Mouse (Mus musculus): Measurements from ENCODE around the gene Capn15. TPM values are rescaled to one million over a fixed set of nuclear protein-coding genes. Genes with fewer than 3 reads are reported as not detected.

Gene Capn15
- total RNA-seq, 1 experiment from 2014 or later: 2.3 TPM

DNA sequence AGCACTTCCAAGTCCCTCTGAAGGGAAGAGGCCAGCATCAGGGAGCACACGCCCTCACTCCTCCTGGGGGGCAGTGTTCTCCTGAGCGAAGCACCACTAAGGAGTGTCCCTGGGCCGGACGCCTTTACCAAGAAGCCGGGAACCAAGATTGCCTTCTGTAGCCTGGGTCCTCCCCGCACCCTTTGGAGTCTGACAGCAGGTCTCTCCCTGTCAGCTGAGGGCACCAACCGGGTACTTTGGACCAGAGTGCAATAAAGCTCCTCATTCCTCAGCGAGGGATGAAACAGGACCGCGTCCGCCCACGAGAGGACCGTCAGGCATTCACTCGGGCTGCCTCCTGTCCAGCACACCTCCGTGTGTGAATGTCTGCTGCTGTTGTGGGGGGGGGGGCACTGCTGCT is 19.1 kb upstream of the Capn15 start:
- no peak for ATAC-seq (replicated peaks; ENCODE audit: insufficient number of reproducible peaks, low FRiP score, low TSS enrichment, poor library complexity, severe bottlenecking)

DNA sequence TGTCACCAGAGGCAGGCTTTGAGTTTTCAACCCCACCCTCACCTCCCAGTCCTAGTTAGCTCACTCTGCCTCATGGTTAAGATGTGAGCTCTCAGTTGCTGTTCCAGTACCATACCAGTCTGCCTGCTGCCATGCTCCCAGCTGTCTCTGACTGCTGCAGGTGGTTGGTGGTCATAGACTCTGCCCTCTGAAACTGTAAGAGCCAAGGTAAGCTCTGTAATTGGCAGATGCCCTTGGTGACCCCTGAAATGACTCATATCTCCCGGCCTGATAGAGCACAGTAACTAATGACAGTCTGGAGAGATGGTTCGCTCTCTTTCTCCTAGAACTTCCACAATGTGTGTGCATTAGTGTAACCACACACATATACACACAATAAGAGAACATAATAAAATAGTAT is 18.3 kb upstream of the Capn15 start:
- no peak for ATAC-seq (replicated peaks; ENCODE audit: insufficient number of reproducible peaks, low FRiP score, low TSS enrichment, poor library complexity, severe bottlenecking)

DNA sequence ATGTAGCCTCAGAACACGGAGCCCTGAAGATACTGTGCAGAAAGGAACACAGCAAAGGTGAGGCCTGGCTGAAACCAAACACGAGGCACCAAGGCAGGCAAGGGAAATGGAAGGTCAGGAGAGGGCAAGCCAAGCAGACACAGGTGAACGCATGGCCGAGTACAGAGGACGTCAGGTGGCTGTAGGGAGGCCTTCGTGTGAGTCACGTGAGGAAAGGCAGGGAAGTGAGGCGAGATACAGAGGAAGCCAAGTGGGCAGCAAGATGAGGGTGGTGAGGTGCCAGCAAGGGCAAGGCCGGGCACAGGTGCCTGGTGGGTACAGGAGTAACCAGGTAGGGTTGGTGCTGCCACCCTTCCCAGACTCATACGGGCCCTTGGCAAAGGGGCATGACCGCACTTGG is 12.8 kb upstream of the Capn15 start:
- no peak for ATAC-seq (replicated peaks; ENCODE audit: insufficient number of reproducible peaks, low FRiP score, low TSS enrichment, poor library complexity, severe bottlenecking)

DNA sequence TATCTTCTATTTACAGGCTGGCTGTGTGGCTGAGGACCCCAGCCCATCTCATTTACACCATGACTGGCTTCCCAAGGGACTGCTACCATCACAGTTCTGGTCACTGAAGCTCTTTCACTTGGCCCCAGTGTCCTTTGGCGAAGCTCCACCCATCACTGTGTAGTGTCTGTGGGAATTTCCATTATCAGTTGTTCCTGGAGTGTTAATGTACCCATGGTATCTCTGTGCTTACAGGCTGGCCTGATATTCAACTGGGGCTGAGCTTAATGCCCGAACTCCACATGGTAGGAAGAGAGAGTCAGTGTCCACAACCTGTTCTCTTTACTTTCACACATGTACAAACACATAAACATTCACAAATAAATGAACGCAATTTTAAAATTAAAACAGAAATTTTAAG is 7.9 kb upstream of the Capn15 start:
- no peak for ATAC-seq (replicated peaks; ENCODE audit: insufficient number of reproducible peaks, low FRiP score, low TSS enrichment, poor library complexity, severe bottlenecking)

DNA sequence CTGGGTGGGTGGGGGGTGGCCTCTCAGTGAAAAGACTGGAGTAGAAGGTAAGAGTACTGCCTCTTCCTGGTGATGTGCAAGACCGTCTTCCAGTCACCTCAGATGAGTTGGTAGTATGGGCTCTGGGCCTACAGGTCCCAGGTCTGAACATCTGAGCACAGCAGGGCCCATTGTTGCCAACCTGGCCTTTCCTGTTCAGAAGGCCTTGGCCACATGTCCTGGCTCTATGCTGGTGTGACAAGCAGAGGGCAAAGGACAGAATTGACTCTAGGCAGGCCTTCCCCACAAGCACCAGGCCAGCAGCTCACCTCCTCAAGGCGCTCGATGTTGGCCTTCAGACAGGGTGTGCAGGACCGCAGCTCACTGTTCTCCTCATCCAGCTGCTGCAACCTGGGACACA is 6.7 kb upstream of the Capn15 start:
- ATAC-seq (replicated peaks; ENCODE audit: insufficient number of reproducible peaks, low FRiP score, low TSS enrichment, poor library complexity, severe bottlenecking): no peak

DNA sequence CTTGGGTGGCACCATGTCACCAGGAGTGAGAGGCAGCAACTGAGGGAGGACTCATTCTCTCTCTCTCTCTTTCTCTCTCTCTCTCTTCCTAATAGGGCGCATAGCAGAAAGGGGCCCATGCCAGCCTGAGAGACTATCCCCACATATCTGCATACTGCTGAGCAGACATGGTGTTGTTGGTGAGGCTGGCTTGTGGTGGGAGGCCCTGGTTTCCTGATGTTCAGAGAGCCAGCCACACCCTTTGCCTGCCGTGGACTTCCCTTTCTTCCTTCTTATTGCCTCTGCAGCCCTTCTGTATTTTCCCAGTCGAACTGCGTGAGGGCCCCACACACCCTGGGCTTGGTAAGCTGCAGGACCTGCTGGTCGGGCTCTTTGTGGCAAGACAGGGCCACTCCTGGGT is 4.7 kb upstream of the Capn15 start:
- ATAC-seq (replicated peaks; ENCODE audit: insufficient number of reproducible peaks, low FRiP score, low TSS enrichment, poor library complexity, severe bottlenecking): peak; percentile 48

DNA sequence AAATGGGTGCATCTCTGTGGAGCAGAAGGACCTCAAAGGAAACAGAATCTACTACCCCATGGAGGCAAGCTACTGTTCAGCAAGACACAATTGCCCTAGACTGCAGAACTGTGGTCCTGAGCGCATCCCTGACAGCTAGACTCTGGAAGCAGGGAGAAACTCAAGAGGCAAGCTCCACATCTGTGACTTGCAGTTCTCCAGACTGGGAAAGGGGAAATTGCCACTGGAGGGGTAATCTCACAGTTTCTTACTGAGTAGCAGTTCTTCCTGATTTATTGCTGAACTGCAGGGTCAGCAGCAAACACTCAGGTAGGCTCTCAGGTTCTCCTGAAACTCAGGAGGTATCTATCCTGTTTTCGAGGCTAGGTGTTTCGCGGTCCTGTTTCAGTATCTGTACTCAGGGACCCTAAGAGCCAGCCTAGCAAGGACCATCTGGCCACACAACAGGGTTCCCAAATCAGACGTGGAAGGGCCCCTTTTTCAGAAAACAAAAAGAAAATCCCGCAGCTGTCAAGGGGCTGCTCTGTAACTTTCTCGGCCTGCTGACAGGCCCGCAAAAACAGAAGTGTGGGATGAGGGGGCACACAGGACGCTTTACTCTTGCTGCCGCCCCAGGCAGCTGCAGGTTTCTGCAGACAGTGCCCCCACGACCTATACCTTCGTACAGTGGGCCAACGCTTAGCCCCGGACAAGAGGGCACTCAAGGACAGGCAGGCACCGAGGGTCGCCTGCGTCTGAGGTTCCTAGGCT is 865 bp downstream of the Capn15 start:
- ATAC-seq (replicated peaks; ENCODE audit: insufficient number of reproducible peaks, low FRiP score, low TSS enrichment, poor library complexity, severe bottlenecking): no peak

DNA sequence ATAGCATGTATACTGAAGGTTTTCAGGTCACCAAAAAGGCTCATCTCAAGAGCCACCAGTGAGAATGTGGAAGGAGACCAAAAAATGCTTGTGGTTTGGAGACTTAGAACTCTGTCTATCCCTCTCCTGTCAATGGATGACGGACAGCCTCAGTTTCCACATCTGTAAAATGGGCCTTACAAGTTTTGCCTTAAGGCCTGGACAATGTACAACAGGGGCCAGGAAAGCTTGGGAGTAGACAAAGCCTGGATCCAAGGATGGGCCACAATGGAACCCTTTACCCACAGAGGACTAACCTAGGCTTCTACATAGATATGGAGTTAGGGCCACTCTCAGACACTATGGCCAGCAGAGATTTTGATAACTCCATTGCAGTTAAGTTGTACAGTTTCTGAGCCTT is 1.5 kb downstream of the Capn15 start:
- ATAC-seq (replicated peaks; ENCODE audit: insufficient number of reproducible peaks, low FRiP score, low TSS enrichment, poor library complexity, severe bottlenecking): no peak

DNA sequence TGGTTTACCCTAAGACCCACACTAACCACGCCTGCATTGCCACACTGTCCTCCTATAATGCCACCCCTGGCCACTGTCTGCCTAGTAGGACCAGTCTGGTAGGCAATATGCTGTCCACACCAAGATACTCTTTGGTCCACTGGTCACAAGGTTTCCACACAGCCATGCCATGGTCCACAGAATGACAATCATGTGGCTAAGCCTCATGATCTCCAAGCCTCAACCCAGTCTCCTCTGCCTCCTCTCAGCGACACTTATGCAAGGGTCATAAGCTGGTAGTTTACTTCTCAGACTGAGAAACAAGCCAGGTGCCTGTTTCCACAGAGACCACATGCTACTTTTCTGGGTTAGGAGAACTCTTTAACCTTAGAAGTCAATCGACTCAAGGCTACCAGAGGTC is 2.7 kb downstream of the Capn15 start:
- no peak for ATAC-seq (replicated peaks; ENCODE audit: insufficient number of reproducible peaks, low FRiP score, low TSS enrichment, poor library complexity, severe bottlenecking)

DNA sequence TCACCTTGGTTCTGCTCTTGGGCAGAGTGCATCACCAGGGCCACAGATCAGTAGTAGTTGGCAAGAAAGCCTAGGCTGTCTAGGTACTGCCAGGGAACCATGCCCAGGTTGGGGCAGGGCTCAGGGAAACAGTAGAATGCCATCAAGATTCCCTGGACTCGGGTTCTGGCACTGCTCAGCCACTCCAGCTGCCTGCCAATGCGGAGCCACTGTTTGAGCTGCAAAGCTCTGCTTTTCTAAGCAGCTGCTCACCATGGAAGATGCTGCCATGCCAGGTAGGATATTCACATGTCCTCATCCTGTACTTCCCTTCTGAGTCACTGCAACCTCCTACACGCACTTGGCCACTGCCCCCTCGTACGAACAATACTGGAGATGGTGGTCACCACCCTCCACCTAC is 4.7 kb downstream of the Capn15 start:
- ATAC-seq (replicated peaks; ENCODE audit: insufficient number of reproducible peaks, low FRiP score, low TSS enrichment, poor library complexity, severe bottlenecking): no peak

DNA sequence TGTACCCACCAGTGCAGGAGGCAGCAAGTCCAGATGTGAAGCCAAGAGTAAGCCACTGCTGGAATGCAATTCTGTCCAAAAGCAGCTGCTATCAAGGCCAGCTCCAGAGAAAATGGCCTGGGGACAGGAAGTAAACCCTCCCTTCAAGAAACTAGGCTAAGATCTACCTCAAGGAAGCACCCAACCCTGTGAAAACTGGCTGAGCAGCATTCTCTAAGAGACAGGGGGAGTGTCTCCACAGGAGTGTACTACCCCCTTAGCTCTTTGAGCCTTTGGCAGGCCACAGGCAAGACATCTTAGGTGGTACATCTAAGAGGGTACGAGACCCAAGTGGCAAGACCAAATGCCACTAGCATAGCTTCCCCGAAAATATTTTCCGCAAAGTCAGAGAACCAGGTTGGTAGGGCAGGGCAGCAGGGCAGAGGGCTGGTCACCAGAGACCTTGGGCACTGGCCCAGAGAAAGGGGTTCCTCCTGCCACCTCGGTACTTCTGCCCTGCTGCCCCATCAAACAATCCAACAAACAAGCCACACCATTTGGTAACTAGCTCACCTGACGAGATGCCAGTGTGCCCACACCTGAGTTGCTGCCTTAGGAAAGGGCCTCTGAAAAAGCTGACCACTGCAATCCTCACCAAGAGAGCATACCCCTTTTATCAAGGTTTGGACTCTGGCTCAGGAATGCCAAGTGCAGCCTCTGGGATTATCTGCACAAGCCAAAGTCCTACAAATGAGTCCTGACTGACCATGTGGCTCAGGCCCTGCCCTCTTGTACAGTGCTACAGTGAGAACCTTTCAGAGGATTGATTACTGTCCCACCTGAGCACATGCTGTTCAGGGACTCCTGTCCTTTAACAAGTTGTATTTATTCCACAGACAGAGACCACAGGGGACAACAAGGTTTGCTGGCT is 5.5 kb downstream of the Capn15 start:
- no peak for ATAC-seq (replicated peaks; ENCODE audit: insufficient number of reproducible peaks, low FRiP score, low TSS enrichment, poor library complexity, severe bottlenecking)

DNA sequence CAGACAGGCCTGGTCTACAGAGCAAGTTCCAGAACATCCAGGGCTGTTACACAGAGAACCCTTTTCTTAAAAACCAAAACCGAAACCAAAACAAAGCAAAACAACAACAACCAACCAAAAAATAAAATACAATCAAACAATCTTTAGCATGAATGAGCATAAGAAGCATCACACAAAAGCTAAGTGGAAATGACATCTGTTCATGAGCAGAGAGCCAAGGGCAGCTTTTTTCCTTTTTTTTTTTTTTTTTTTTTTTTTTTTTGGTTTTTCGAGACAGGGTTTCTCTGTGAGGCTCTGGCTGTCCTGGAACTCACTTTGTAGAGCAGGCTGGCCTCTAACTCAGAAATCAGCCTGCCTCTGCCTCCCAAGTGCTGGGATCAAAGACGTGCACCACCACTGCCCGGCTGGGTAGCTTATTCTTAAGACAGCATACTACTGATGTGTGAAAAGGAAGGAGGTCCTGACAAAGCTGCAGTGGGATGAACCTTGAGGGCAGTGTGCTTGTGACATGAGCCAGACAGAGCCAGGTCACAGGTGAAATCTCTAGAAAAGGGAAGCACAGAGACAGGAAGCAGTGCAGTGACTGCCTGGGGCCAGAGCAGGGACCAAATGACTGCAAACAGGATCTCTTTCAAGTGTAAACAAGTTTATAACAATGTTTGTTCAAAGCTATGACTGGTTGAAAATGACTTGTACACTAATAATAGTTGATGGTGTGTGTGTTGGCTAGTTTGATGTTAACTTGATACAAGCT is 14.5 kb downstream of the Capn15 start:
- no peak for ATAC-seq (replicated peaks; ENCODE audit: insufficient number of reproducible peaks, low FRiP score, low TSS enrichment, poor library complexity, severe bottlenecking)

DNA sequence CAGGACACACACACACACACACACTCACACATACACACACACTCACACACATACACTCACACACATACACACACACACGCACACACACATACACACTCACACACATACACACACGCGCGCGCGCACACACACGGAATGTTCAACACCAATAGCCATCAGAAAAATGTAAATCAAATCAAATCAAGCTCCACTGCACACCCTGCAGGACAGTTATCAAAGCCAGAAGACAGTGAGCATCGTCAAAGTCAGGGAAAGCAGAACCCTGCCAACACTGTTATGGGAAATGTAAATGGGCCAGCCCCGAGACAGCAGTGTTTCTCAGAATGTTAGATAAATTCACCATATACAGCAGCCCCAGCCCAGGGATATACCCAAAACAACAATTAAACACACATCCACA is 15.1 kb downstream of the Capn15 start:
- ATAC-seq (replicated peaks; ENCODE audit: insufficient number of reproducible peaks, low FRiP score, low TSS enrichment, poor library complexity, severe bottlenecking): no peak

DNA sequence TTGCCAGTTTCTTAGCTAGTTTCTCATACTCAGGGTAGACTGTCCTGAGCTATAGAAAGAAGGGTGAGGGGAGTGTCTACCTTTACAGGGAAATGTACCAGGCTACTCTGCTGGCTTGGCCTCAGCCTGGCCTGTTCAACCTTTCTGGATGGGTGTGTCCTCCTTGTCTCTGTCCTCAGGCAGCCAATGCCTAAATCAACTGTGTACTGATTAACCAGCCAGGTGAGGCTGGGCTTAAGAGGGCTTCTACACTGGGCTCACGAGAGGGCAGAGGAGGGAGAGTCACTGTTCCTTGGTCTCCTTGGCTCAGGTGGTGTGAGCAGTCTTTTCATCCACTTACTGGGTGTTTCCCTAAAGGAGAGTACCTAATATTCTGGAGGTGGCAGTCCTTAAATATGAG is 17.4 kb downstream of the Capn15 start:
- ATAC-seq (replicated peaks; ENCODE audit: insufficient number of reproducible peaks, low FRiP score, low TSS enrichment, poor library complexity, severe bottlenecking): no peak

DNA sequence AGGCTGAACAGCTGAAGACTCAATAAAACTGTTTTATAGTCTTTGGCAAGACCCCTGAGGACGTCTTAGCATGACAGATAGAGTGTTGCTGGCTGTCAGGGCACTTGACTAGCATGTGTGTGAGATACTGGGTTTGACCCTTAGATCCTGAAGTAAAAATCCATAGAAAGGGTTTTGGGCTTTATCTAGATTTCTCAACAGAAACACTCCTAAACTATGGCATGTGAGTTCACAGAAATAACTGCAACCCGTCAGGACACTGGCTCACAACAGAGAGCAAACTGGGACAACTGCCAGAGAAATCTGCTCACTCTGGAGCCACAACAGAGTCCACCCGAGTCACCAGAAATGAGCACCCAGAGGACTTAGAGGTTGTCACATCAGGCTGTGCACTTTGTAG is 17.9 kb downstream of the Capn15 start:
- ATAC-seq (replicated peaks; ENCODE audit: insufficient number of reproducible peaks, low FRiP score, low TSS enrichment, poor library complexity, severe bottlenecking): no peak

DNA sequence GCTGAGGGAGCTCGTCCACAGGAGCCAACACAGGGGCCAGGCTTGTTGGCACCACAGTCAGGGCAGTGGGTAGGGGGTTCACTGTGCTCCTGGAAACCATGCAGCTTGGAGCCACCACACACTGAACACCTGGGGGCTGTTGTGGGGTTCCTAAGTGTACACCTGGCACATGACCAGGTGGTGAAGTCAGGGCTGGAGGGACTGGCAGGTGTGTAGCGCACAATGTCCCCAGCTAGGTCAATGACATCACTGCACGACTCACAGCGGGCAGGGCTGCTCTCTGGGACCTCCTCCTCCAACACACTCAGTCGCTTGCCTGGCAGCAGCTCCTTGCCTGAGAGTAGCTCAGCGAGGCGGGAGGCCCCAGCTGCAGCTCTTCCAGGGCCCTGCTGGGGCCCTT is 21.3 kb downstream of the Capn15 start:
- ATAC-seq (replicated peaks; ENCODE audit: insufficient number of reproducible peaks, low FRiP score, low TSS enrichment, poor library complexity, severe bottlenecking): no peak

DNA sequence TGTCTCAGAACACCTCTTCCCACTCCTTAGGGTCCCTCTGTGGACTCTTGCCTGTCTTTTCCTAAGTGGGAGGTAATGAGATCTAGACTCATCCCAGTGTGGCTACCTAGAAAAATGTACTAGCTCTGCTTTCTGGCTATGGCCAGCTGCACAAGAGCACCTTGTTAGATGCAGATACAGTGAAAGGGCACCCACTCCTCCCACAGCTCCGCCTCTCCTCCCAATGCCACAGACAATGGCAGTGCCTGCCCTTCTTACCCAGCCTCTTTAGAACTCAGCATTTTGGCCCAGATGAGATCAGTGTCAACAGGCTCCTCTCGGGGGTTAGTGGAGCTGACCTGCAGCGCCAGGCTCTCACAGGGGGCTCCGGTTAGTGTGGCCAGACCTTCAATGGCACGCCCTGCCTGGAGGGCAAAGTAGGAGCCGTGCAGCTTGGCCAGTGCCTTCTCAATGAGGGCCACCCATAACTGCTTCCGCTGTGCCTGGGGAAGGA is 23.1 kb downstream of the Capn15 start:
- no peak for ATAC-seq (replicated peaks; ENCODE audit: insufficient number of reproducible peaks, low FRiP score, low TSS enrichment, poor library complexity, severe bottlenecking)

DNA sequence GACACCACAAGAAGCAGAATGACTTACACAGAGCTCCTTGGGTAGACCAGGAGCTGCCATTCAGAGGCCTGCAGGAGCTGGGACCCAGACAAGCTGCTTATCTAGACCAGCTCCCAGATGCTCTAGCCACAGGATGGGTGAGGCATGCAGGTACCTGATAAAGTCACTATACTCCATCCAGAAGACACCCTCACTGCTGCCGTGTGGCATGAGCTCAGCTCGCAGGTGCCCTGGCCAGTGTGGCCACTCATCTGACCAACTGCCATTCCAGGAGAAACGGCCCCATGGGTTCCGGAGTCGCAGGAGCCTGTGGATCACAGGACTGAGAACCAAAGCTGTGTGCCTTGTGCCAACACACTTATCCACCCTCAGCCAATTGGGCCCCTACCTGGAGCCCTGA is 24.0 kb downstream of the Capn15 start:
- no peak for ATAC-seq (replicated peaks; ENCODE audit: insufficient number of reproducible peaks, low FRiP score, low TSS enrichment, poor library complexity, severe bottlenecking)

Measured in monocyte, adult 5-6 weeks (primary cell).